Mouse (Mus musculus) spleen, adult 2 months (tissue): ENCODE measurements around the gene Ptch2. TPM values are rescaled to one million over a fixed set of nuclear protein-coding genes. Genes with fewer than 3 reads are reported as not detected.

Experiments used
- DNase-seq, 2 experiments: peaks; one replicate each; pipeline versions ENCODE4 v3.0.0 to v3.0.0-alpha.2; 2012 to 2021; ENCODE audit warnings: low spot score in 2 of 2, low read depth in 1 of 2
- H3K27ac ChIP-seq: fragments of 200-500 bp; 2 replicates; pipeline ENCODE4 v1.5.1; 2012; ENCODE audit warnings: low read length, inconsistent platforms; ENCODE audit not compliant: insufficient read depth
- H3K27me3 ChIP-seq: fragments of 200-500 bp; 2 replicates; pipeline ENCODE4 v1.6.1; 2012; ENCODE audit warnings: mild to moderate bottlenecking, moderate library complexity, low read length, inconsistent platforms; ENCODE audit not compliant: control insufficient read depth, insufficient read depth
- H3K36me3 ChIP-seq: fragments of 200-500 bp; 2 replicates; pipeline ENCODE4 v1.6.1; 2012; ENCODE audit warnings: mild to moderate bottlenecking, low read length, inconsistent platforms; ENCODE audit not compliant: control insufficient read depth, insufficient read depth
- H3K4me1 ChIP-seq: fragments of 200-500 bp; 2 replicates; pipeline ENCODE4 v1.6.1; 2011; ENCODE audit warnings: inconsistent platforms; ENCODE audit not compliant: control insufficient read depth, insufficient read depth, insufficient read length
- H3K4me3 ChIP-seq: fragments of 200-500 bp; 2 replicates; pipeline ENCODE4 v1.5.1; 2011; ENCODE audit warnings: mild to moderate bottlenecking, inconsistent platforms; ENCODE audit not compliant: insufficient read depth, insufficient read length; ENCODE audit errors: extremely low read depth
- CTCF ChIP-seq: fragments of 200-500 bp; IDR thresholded peaks from 2 replicates; pipeline ENCODE4 v1.5.1; 2011; ENCODE audit warnings: mild to moderate bottlenecking, inconsistent platforms; ENCODE audit not compliant: insufficient read depth, insufficient read length, insufficient replicate concordance; ENCODE audit errors: extremely low read depth
- POLR2A ChIP-seq: fragments of 200-500 bp; IDR thresholded peaks from 2 replicates; pipeline ENCODE4 v1.6.1; 2011; ENCODE audit warnings: low read depth, low read length, inconsistent platforms
- WGBS: fragments of 180-500 bp; shearing (Covaris S2); methylation state at CpG from one replicate; pipeline ENCODE4 v1.1.7; 2018; 5-methylcytosine and 5-hydroxymethylcytosine counted together
- polyA plus RNA-seq: library from polyadenylated mRNA; depleted of rRNA; stranded (reverse); fragments of >200 nt; gene quantifications from 2 replicates; pipeline ENCODE4 v1.2.3, GENCODE M21; 2012

Gene Ptch2
- polyA plus RNA-seq, 1 experiment = 0.51 TPM

GRCm38 (mm10) chr4:117132794-117133143, 36.9 kb downstream of the Ptch2 start:
- Histone ChIP-seq H3K36me3 (peaks cover 7% of the 10 kb centered on the region; the same call in 1 of the 2 replicates), H3K4me1 (peaks cover 9% of the 10 kb centered on the region; the same call in 1 of the 2 replicates), H3K27ac (no peak overlapping the region), H3K27me3 (no peaks in the 10 kb centered on the region), H3K4me3 (no peak overlapping the region; the same call in 1 of the 2 replicates)
- TF ChIP-seq POLR2A (no peak), CTCF (no peak)
- 78% methylated on average over 11 of the region's 11 CpGs for WGBS
- no peak for DNase-seq

GRCm38 (mm10) chr4:117133366-117133796, 37.5 kb downstream of the Ptch2 start:
- peak overlapping the region; percentile 39; the same call in 1 of the 2 replicates for H3K27ac ChIP-seq

GRCm38 (mm10) chr4:117133817-117134600, 38.1 kb downstream of the Ptch2 start, which contains the start of gene Plk3:
Gene Plk3 (minus strand): TSS chr4:117133963.
- Histone ChIP-seq H3K36me3 (peaks cover 4% of the 10 kb centered on the region; the same call in 1 of the 2 replicates), H3K4me3 (peak within 1 kb of the TSS; percentile 66), H3K27me3 (no peaks in the 10 kb centered on the region), H3K4me1 (peaks cover 9% of the 10 kb centered on the region; the same call in 1 of the 2 replicates), H3K27ac (peak within 1 kb of the TSS; percentile 52)
- peak; percentile 18; the same call in 1 of the 2 replicates for TF ChIP-seq CTCF
- TF ChIP-seq POLR2A = peak; percentile 79
- peak; percentile 94 to 98 for DNase-seq
- 3% methylated on average over 48 of the region's 48 CpGs for WGBS

More at GRCm38 (mm10) chr4:117133366-117133796, 37.5 kb downstream of the Ptch2 start:
- Histone ChIP-seq H3K36me3 (peaks cover 7% of the 10 kb centered on the region; the same call in 1 of the 2 replicates), H3K27me3 (no peaks in the 10 kb centered on the region), H3K4me1 (peaks cover 9% of the 10 kb centered on the region; the same call in 1 of the 2 replicates), H3K4me3 (peak overlapping the region; percentile 66)
- WGBS = under 1% methylated on average over 42 of the region's 42 CpGs
- no peak for DNase-seq
- no peak for TF ChIP-seq POLR2A
- TF ChIP-seq CTCF = no peak

DNA sequence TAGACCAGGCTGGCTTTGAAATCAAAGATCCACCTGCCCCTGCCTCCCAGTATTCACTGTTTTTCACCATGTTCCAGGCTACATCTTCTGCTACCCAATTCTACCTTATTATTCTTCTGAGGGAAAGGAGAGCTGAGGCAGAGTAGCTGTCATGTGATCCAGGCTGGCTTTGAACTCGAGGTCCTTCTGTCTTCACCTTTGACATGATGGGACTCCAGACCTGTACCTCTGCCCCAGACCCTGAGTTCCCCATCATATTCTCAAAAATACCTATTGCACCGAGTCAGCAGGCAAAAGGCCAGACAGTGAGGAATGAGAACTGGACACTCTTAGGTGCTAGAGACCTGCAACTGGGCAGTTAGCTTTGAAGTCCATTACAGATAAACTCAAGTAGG, 38.7 kb downstream of the Ptch2 start:
- TF ChIP-seq CTCF = no peak
- no peak for TF ChIP-seq POLR2A
- Histone ChIP-seq H3K36me3 (peaks cover 4% of the 10 kb centered on the region; the same call in 1 of the 2 replicates), H3K4me1 (peaks cover 9% of the 10 kb centered on the region; the same call in 1 of the 2 replicates), H3K4me3 (no peak overlapping the region), H3K27me3 (no peaks in the 10 kb centered on the region), H3K27ac (no peak overlapping the region)
- no peak for DNase-seq
- 39% methylated on average over 2 of the region's 2 CpGs for WGBS

DNA sequence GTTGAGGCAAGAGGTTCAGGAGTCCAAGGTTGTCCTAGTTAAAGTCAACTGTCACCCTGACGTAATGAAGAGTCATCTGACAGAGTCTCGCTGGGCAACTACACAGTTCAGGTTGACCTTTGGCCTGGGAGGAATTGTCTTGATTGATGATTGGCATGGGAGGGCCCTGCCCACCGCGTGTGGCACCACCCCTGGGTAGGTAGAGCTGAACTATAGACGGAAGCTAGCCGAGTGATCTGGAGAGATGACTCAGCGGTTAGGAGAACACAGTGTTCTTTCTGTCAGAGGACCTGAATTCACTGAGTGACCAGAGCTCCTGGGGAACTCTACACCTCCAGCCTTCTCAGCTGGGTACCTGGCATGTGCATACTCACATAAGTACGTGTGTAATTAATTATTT, 40.2 kb downstream of the Ptch2 start:
- 50% methylated on average over 8 of the region's 8 CpGs for WGBS
- DNase-seq = no peak
- Histone ChIP-seq H3K4me3 (no peak overlapping the region), H3K27ac (no peak overlapping the region), H3K27me3 (no peaks in the 10 kb centered on the region), H3K36me3 (peaks cover 3% of the 10 kb centered on the region; the same call in 1 of the 2 replicates), H3K4me1 (peaks cover 9% of the 10 kb centered on the region; the same call in 1 of the 2 replicates)
- TF ChIP-seq CTCF (no peak), POLR2A (no peak)

- Histone ChIP-seq H3K4me3 (no peak overlapping the region), H3K27ac (no peak overlapping the region), H3K4me1 (no peaks in the 10 kb centered on the region; the same call in 1 of the 2 replicates), H3K36me3 (no peaks in the 10 kb centered on the region), H3K27me3 (no peaks in the 10 kb centered on the region)
- TF ChIP-seq POLR2A = no peak
- TF ChIP-seq CTCF = no peak
- no peak for DNase-seq
- 76% methylated on average over 16 of the region's 17 CpGs for WGBS
Measured at GRCm38 (mm10) chr4:117138295-117139216, 42.7 kb downstream of the Ptch2 start.
